Mouse (Mus musculus): ENCODE measurements around the gene Pcf11.
A peak's percentile ranks its signal among the peaks of the same experiment; 100 is the strongest.

Pcf11 gene

GRCm38 (mm10) chr7:92669507-92670471 is at the start of gene Pcf11:
Gene Pcf11 (minus strand): TSS chr7:92669934.
- peak; percentile 93 for DNase-seq (ENCODE audit: low spot score)

- no peak for DNase-seq (ENCODE audit: low spot score)
Observed at GRCm38 (mm10) chr7:92715055-92715454, 45.3 kb upstream of the Pcf11 start.

GRCm38 (mm10) chr7:92711593-92711992 is 41.9 kb upstream of the Pcf11 start:
- DNase-seq (ENCODE audit: low spot score) = no peak

- no peak for DNase-seq (ENCODE audit: low spot score)
Observed at GRCm38 (mm10) chr7:92709573-92709972, 39.8 kb upstream of the Pcf11 start.

- DNase-seq (ENCODE audit: low spot score) = no peak
Observed at GRCm38 (mm10) chr7:92706711-92707110, 37.0 kb upstream of the Pcf11 start.

GRCm38 (mm10) chr7:92705534-92705933 is 35.8 kb upstream of the Pcf11 start:
- DNase-seq (ENCODE audit: low spot score) = no peak

- DNase-seq (ENCODE audit: low spot score) = no peak
Observed at GRCm38 (mm10) chr7:92703661-92704060, 33.9 kb upstream of the Pcf11 start.

- DNase-seq (ENCODE audit: low spot score) = no peak
Observed at GRCm38 (mm10) chr7:92698770-92699169, 29.0 kb upstream of the Pcf11 start.

- no peak for DNase-seq (ENCODE audit: low spot score)
Observed at GRCm38 (mm10) chr7:92696395-92696794, 26.7 kb upstream of the Pcf11 start.

GRCm38 (mm10) chr7:92689101-92689500 is 19.4 kb upstream of the Pcf11 start:
- DNase-seq (ENCODE audit: low spot score) = no peak

- DNase-seq (ENCODE audit: low spot score) = no peak
Observed at GRCm38 (mm10) chr7:92688299-92688669, 18.6 kb upstream of the Pcf11 start.

GRCm38 (mm10) chr7:92687556-92688298 is 18.0 kb upstream of the Pcf11 start:
- no peak for DNase-seq (ENCODE audit: low spot score)

GRCm38 (mm10) chr7:92677346-92677745 is 7.6 kb upstream of the Pcf11 start:
- DNase-seq (ENCODE audit: low spot score) = no peak

GRCm38 (mm10) chr7:92675131-92675530 is 5.4 kb upstream of the Pcf11 start:
- DNase-seq (ENCODE audit: low spot score) = no peak

- peak; percentile 63 for DNase-seq (ENCODE audit: low spot score)
Observed at GRCm38 (mm10) chr7:92668791-92669506, 785 bp downstream of the Pcf11 start.

- DNase-seq (ENCODE audit: low spot score) = no peak
Observed at GRCm38 (mm10) chr7:92666274-92666820, 3.4 kb downstream of the Pcf11 start.

- no peak for DNase-seq (ENCODE audit: low spot score)
Observed at GRCm38 (mm10) chr7:92658050-92658449, 11.7 kb downstream of the Pcf11 start.

GRCm38 (mm10) chr7:92656386-92656785 is 13.3 kb downstream of the Pcf11 start:
- DNase-seq (ENCODE audit: low spot score) = no peak

GRCm38 (mm10) chr7:92653329-92653728 is 16.4 kb downstream of the Pcf11 start:
- DNase-seq (ENCODE audit: low spot score) = no peak

- no peak for DNase-seq (ENCODE audit: low spot score)
Observed at GRCm38 (mm10) chr7:92647790-92648189, 21.9 kb downstream of the Pcf11 start.

- DNase-seq (ENCODE audit: low spot score) = no peak
Observed at GRCm38 (mm10) chr7:92642358-92642757, 27.4 kb downstream of the Pcf11 start.

- DNase-seq (ENCODE audit: low spot score) = no peak
Observed at GRCm38 (mm10) chr7:92638050-92638449, 31.7 kb downstream of the Pcf11 start.
